Mouse (Mus musculus) kidney, postnatal 14 days (tissue): Measurements from ENCODE around the gene Ulk4.

Experiments used
- DNase-seq: peaks from one replicate; pipeline ENCODE4 v3.0.0; 2022; ENCODE audit warnings: mixed read lengths

Gene Ulk4

GRCm38 (mm10) chr9:121092568-121092967 lies 184.4 kb downstream of the Ulk4 start:
- no peak for DNase-seq

GRCm38 (mm10) chr9:121091016-121091735 lies 185.8 kb downstream of the Ulk4 start:
- DNase-seq = no peak

- DNase-seq = peak; percentile 61
Observed at GRCm38 (mm10) chr9:121087661-121088060, 189.3 kb downstream of the Ulk4 start.

- no peak for DNase-seq
Observed at GRCm38 (mm10) chr9:121084191-121084590, 192.8 kb downstream of the Ulk4 start.

- DNase-seq = no peak
Observed at GRCm38 (mm10) chr9:121080834-121081233, 196.2 kb downstream of the Ulk4 start.

- DNase-seq = no peak
Observed at GRCm38 (mm10) chr9:121080413-121080812, 196.6 kb downstream of the Ulk4 start.

GRCm38 (mm10) chr9:121079388-121080088 lies 197.5 kb downstream of the Ulk4 start:
- DNase-seq = peak; percentile 52

GRCm38 (mm10) chr9:121076291-121076690 lies 200.7 kb downstream of the Ulk4 start:
- peak; percentile 58 for DNase-seq

- no peak for DNase-seq
Observed at GRCm38 (mm10) chr9:121075246-121075645, 201.8 kb downstream of the Ulk4 start.

GRCm38 (mm10) chr9:121074726-121075125 lies 202.3 kb downstream of the Ulk4 start:
- no peak for DNase-seq

- no peak for DNase-seq
Observed at GRCm38 (mm10) chr9:121072127-121072757, 204.8 kb downstream of the Ulk4 start.

GRCm38 (mm10) chr9:121071461-121072126 lies 205.4 kb downstream of the Ulk4 start:
- DNase-seq = no peak

GRCm38 (mm10) chr9:121071050-121071449 lies 205.9 kb downstream of the Ulk4 start:
- DNase-seq = peak; percentile 24

- no peak for DNase-seq
Observed at GRCm38 (mm10) chr9:121068115-121068514, 208.9 kb downstream of the Ulk4 start.

- DNase-seq = no peak
Observed at GRCm38 (mm10) chr9:121067043-121067442, 210.0 kb downstream of the Ulk4 start.

GRCm38 (mm10) chr9:121065383-121065978 lies 211.5 kb downstream of the Ulk4 start:
- no peak for DNase-seq

- DNase-seq = no peak
Observed at GRCm38 (mm10) chr9:121064606-121065355, 212.2 kb downstream of the Ulk4 start.

- no peak for DNase-seq
Observed at GRCm38 (mm10) chr9:121062671-121063070, 214.3 kb downstream of the Ulk4 start.

GRCm38 (mm10) chr9:121061820-121062623 lies 215.0 kb downstream of the Ulk4 start:
- DNase-seq = no peak

- DNase-seq = no peak
Observed at GRCm38 (mm10) chr9:121060331-121060730, 216.7 kb downstream of the Ulk4 start.

GRCm38 (mm10) chr9:121059286-121059685 lies 217.7 kb downstream of the Ulk4 start:
- peak; percentile 24 for DNase-seq
